Mouse (Mus musculus): ENCODE data around the gene Sprr2h. TPM values are rescaled to one million over a fixed set of nuclear protein-coding genes. Genes with fewer than 3 reads are reported as not detected.
A peak's percentile ranks its signal among the peaks of the same experiment; 100 is the strongest.

Sprr2h gene
- polyA plus RNA-seq (2015; fragmentation: Nextera tagmentation; extraction: Ambion mirVana) = not detected in 2 replicates

DNA sequence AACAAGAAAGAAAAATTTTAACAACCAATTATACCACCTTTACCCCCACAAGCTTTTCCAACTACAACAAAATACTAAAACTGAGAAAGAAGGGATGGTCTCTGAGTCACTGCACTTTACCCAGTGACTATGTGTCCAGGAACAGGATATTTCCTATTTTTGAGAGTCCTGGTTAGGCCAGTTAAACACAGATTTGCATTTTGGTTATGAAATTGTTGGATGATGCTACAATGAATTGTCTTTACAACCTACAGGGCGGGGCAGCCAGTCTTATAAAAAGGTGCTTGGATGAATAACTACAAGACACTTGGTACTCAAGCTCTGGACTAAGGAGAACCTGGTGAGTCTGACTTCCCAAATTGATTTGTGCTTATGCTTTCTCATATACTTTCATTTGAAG, at the start of gene Sprr2h:
TSS of gene Sprr2h (plus strand) at position 301 of the 400 bp plus-strand sequence.
- Histone ChIP-seq H3K4me2 (no peak within 1 kb of the TSS), H3K27me3 (no peaks in the 10 kb centered on the region), H3K4me3 (replicated peaks) (no peak within 1 kb of the TSS), H3K4me1 (no peaks in the 10 kb centered on the region), H3K9ac (no peak within 1 kb of the TSS), H3K36me3 (no peaks in the 10 kb centered on the region), H3K9me3 (replicated peaks) (no peaks in the 10 kb centered on the region), H3K27ac (no peak within 1 kb of the TSS)
- ATAC-seq (replicated peaks; ENCODE audit: low FRiP score) = no peak
- WGBS = 86% methylated on average over 1 of the region's 1 CpGs

DNA sequence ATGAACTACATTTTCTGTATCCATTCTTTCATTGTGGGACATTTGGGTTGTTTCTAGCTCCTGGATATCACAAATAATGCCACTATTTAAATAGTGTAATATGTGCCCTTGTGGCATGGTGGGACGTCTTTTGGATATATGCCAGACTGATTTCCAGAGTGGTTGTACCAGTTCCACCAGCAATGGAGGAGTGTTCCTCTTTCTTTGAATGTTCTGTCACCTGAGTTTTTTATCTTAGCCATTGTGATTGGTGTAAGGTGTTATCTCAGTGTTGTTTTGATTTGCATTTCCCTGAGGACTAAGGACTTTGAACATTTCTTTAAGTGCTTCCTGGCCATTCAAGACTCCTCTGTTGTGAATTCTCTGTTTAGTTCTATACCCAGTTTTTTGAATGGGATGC, 49.2 kb upstream of the Sprr2h start:
- Histone ChIP-seq H3K27ac (no peak overlapping the region), H3K9ac (no peak overlapping the region), H3K9me3 (replicated peaks) (no peaks in the 10 kb centered on the region), H3K4me3 (replicated peaks) (no peak overlapping the region), H3K4me1 (no peaks in the 10 kb centered on the region), H3K4me2 (no peak overlapping the region), H3K27me3 (no peaks in the 10 kb centered on the region), H3K36me3 (no peaks in the 10 kb centered on the region)
- no peak for ATAC-seq (replicated peaks; ENCODE audit: low FRiP score)
- 84% methylated on average over 1 of the region's 1 CpGs for WGBS

DNA sequence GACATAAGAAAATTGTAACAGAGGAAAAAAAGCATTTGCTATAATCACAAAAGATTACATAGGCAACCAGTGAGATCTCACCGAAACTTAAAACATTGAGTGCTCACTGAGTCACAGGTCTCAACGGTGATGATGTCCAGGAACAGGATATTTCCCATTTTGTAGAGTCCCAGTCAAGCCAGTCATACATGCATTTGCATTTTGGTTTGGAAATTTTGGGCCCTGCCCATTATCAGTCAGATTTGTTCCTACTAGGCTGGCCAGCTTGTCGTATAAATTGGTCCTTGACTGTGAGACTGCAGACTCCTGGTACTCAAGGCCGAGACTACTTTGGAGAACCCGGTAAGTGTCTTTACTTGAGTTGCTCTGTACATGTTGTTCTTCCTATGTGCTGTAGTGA, 46.6 kb upstream of the Sprr2h start, which contains the start of gene Sprr2d:
TSS of gene Sprr2d (plus strand) at position 301 of the 400 bp plus-strand sequence.
- H3K4me3 ChIP-seq (replicated peaks) = no peak within 1 kb of the TSS
- no peak within 1 kb of the TSS for H3K27ac ChIP-seq
- H3K4me1 ChIP-seq = no peaks in the 10 kb centered on the region
- no peaks in the 10 kb centered on the region for H3K9me3 ChIP-seq (replicated peaks)
- WGBS = 93% methylated on average over 5 of the region's 5 CpGs
- no peak within 1 kb of the TSS for H3K4me2 ChIP-seq
- ATAC-seq (replicated peaks; ENCODE audit: low FRiP score) = no peak
- H3K9ac ChIP-seq = no peak within 1 kb of the TSS
- H3K27me3 ChIP-seq = no peaks in the 10 kb centered on the region
- no peaks in the 10 kb centered on the region for H3K36me3 ChIP-seq

DNA sequence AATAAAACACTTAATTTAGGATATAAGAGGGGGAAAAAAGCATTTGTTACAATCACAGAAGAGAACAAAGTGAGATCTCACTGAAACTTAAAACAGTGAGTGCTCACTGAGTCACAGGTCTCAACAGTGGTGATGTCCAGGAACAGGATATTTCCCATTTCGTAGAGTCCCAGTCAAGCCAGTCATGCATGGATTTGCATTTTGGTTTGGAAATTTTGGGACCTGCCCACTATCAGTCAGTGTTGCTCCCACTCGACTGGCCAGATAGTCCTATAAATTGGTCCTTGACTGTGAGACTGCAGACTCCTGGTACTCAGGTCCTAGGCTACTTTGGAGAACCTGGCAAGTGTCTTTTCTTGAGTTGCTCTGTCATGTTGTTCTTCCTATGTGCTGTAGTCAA, 33.6 kb upstream of the Sprr2h start, which contains the start of gene Sprr2e:
TSS of gene Sprr2e (plus strand) at position 301 of the 400 bp plus-strand sequence.
- Histone ChIP-seq H3K9me3 (replicated peaks) (no peaks in the 10 kb centered on the region), H3K4me3 (replicated peaks) (no peak within 1 kb of the TSS), H3K4me2 (no peak within 1 kb of the TSS), H3K27me3 (no peaks in the 10 kb centered on the region), H3K36me3 (no peaks in the 10 kb centered on the region), H3K4me1 (no peaks in the 10 kb centered on the region), H3K27ac (no peak within 1 kb of the TSS), H3K9ac (no peak within 1 kb of the TSS)
- no peak for ATAC-seq (replicated peaks; ENCODE audit: low FRiP score)
- 76% methylated on average over 2 of the region's 2 CpGs for WGBS

DNA sequence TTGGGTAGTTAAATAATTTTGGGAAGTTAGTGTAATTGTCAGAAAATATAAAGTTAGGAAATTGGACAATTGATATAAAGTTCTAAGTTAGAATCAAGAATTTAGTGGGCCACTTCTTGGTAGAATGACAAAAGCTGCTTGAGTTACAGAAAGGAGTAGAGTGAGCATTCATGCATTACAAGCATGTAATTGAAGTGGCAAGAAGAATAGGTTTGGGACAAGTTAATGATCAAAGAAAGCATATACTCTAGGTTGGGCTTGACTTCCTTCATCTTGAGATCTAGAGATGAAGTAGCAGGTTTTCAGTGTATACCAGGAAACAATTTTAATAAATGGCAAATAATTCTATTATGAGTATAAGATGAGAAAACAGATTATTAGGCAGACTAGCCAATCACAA, 23.9 kb upstream of the Sprr2h start:
- Histone ChIP-seq H3K27ac (no peak overlapping the region), H3K4me3 (replicated peaks) (no peak overlapping the region), H3K4me2 (no peak overlapping the region), H3K9ac (no peak overlapping the region), H3K4me1 (no peaks in the 10 kb centered on the region), H3K36me3 (no peaks in the 10 kb centered on the region), H3K9me3 (replicated peaks) (peaks cover 6% of the 10 kb centered on the region; the same call in 1 of the 2 replicates), H3K27me3 (no peaks in the 10 kb centered on the region)
- peak; percentile 90 for ATAC-seq (replicated peaks; ENCODE audit: low FRiP score)

DNA sequence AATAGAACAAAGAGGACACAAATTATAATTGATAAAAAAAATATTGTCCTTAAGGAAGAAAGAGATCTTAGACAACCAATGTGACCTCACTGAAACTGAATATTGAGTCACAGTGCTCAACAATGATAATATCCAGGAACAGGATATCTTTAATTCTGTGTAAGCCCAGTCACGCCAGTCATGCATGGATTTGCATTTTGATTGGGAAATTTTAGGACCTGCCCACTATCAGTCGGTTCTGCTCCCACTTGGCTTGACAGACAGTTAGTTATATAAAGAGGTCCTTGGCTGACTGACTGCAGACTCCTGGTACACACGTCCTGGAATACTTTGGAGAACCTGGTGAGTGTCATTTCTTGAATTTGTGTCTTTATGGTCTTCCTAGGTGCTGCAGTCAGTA, 20.6 kb upstream of the Sprr2h start, which contains the start of gene Sprr2f:
TSS of gene Sprr2f (plus strand) at position 301 of the 400 bp plus-strand sequence.
- H3K9me3 ChIP-seq (replicated peaks) = no peaks in the 10 kb centered on the region
- H3K27ac ChIP-seq = no peak within 1 kb of the TSS
- H3K4me2 ChIP-seq = no peak within 1 kb of the TSS
- 62% methylated on average over 3 of the region's 3 CpGs for WGBS
- H3K9ac ChIP-seq = no peak within 1 kb of the TSS
- H3K4me1 ChIP-seq = no peaks in the 10 kb centered on the region
- no peaks in the 10 kb centered on the region for H3K36me3 ChIP-seq
- no peak for ATAC-seq (replicated peaks; ENCODE audit: low FRiP score)
- H3K4me3 ChIP-seq (replicated peaks) = no peak within 1 kb of the TSS
- H3K27me3 ChIP-seq = no peaks in the 10 kb centered on the region

DNA sequence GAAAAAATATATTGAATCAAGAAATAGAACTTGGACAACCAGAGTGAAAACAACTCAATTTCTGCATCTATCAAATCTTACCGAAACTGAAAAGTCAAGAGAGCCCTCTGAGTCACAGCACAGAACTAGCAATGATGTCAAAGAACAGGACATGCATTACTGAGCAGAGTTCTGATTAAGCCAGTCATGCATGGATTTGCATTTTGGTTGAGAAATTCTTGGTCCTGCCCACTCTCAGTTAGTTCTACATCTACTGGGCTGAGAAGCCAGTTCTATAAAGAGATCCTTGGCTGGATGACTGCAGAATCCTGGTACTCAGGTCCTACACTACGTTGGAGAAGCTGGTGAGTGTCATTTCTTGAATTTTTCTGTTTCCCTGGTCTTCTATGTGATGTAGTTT, 11.9 kb upstream of the Sprr2h start:
- no peak for ATAC-seq (replicated peaks; ENCODE audit: low FRiP score)
- H3K27ac ChIP-seq = no peak overlapping the region
- no peaks in the 10 kb centered on the region for H3K4me1 ChIP-seq
- no peak overlapping the region for H3K4me3 ChIP-seq (replicated peaks)
- no peaks in the 10 kb centered on the region for H3K27me3 ChIP-seq
- H3K9me3 ChIP-seq (replicated peaks) = no peaks in the 10 kb centered on the region
- WGBS = 80% methylated on average over 2 of the region's 2 CpGs
- H3K9ac ChIP-seq = no peak overlapping the region
- no peaks in the 10 kb centered on the region for H3K36me3 ChIP-seq
- H3K4me2 ChIP-seq = no peak overlapping the region

DNA sequence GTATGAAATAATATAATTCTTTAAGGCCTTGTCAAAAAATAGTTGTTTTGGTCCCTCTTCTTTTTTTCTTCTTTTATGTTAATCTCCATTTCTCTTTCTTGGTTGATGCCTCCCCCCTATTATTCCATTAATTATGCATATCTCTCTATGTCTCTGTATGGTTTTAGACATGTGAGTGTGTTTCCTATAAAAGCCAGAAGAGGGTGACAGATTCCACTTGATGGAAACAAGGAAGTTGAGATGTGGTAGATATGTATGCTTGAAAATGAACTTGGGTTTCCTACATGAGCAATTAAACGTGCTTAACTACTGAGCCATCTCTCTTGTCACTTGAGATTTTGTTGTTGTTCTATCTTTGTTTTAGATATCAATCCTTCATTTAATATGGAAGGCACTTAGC, 8.8 kb downstream of the Sprr2h start:
- H3K36me3 ChIP-seq = no peaks in the 10 kb centered on the region
- no peaks in the 10 kb centered on the region for H3K9me3 ChIP-seq (replicated peaks)
- ATAC-seq (replicated peaks; ENCODE audit: low FRiP score) = no peak
- H3K4me1 ChIP-seq = no peaks in the 10 kb centered on the region
- no peak overlapping the region for H3K4me2 ChIP-seq
- 45% methylated on average over 1 of the region's 1 CpGs for WGBS
- H3K27me3 ChIP-seq = no peaks in the 10 kb centered on the region
- no peak overlapping the region for H3K27ac ChIP-seq
- no peak overlapping the region for H3K9ac ChIP-seq
- no peak overlapping the region for H3K4me3 ChIP-seq (replicated peaks)

DNA sequence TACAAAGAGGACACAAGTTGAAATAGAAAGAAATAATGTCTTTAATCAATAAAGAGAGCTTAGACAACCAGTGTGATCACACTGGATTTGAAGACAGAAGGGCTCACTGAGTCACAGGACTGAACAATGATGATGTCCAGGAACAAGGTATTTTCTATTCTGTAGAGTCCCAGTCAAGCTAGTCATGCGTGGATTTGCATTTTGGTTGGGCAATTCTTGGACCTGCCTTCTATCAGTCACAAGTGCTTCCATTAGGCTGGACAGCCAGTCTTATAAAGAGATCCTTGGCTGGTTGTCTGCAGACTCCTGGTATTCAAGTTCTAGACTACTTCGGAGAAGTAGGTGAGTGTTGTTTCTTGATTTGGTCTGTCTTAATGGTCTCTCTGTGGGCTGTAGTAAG, 22.2 kb downstream of the Sprr2h start, which contains the start of gene Sprr2i:
TSS of gene Sprr2i (plus strand) at position 301 of the 400 bp plus-strand sequence.
- Histone ChIP-seq H3K4me2 (no peak within 1 kb of the TSS), H3K4me1 (no peaks in the 10 kb centered on the region), H3K9ac (no peak within 1 kb of the TSS), H3K27ac (no peak within 1 kb of the TSS), H3K27me3 (no peaks in the 10 kb centered on the region), H3K9me3 (replicated peaks) (no peaks in the 10 kb centered on the region), H3K4me3 (replicated peaks) (no peak within 1 kb of the TSS), H3K36me3 (no peaks in the 10 kb centered on the region)
- 96% methylated on average over 2 of the region's 2 CpGs for WGBS
- no peak for ATAC-seq (replicated peaks; ENCODE audit: low FRiP score)

DNA sequence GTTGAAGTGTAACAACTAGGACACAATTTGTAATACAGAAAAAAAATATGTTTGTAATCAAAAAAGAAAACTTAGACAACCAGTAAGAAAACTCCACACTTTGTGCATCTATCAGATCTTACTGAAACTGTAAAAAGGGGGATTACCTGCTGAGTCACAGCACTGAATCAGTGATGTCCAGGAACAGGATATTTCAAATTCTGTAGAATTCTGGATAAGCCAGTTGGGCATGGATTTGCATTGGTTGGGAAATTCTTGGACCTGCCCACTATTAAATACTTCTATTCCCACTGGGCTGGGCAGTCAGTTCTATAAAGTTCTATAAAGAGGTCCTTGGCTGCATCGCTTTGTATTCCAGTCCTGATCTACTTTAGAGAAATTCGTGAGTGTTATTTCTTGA, 32.3 kb downstream of the Sprr2h start, which contains the start of gene Sprr2j-ps:
TSS of gene Sprr2j-ps (plus strand) at position 301 of the 400 bp plus-strand sequence.
- no peak for ATAC-seq (replicated peaks; ENCODE audit: low FRiP score)
- H3K9ac ChIP-seq = no peak within 1 kb of the TSS
- H3K36me3 ChIP-seq = no peaks in the 10 kb centered on the region
- no peak within 1 kb of the TSS for H3K4me3 ChIP-seq (replicated peaks)
- H3K4me2 ChIP-seq = no peak within 1 kb of the TSS
- no peaks in the 10 kb centered on the region for H3K27me3 ChIP-seq
- H3K27ac ChIP-seq = no peak within 1 kb of the TSS
- WGBS = 86% methylated on average over 2 of the region's 2 CpGs
- H3K9me3 ChIP-seq (replicated peaks) = no peaks in the 10 kb centered on the region
- no peaks in the 10 kb centered on the region for H3K4me1 ChIP-seq

DNA sequence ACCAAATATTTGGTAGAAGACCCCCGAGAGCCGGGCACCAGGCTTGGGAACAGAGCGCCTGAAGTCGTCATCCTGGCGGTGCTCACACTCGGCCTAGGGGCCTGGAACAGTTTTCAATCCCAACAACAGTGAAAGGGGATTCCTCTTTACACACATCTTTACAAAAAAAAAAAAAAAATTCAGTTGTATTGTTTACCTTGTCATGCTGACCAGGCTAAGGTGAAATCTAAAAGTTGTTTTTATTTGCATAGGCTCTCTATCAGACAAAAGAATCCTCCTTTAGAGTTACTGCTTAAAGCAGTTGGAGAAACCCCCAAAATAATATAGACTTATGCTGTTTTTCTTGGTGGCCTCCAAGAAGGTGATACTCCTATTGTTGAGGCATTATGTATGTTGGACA, 43.8 kb downstream of the Sprr2h start, which contains the start of gene Gm9774:
TSS of gene Gm9774 (minus strand) at position 101 of the 400 bp plus-strand sequence.
- Histone ChIP-seq H3K27me3 (no peaks in the 10 kb centered on the region), H3K4me2 (no peak within 1 kb of the TSS), H3K27ac (no peak within 1 kb of the TSS), H3K9ac (no peak within 1 kb of the TSS), H3K4me3 (replicated peaks) (no peak within 1 kb of the TSS), H3K36me3 (no peaks in the 10 kb centered on the region), H3K4me1 (no peaks in the 10 kb centered on the region), H3K9me3 (replicated peaks) (no peaks in the 10 kb centered on the region)
- 94% methylated on average over 6 of the region's 6 CpGs for WGBS
- no peak for ATAC-seq (replicated peaks; ENCODE audit: low FRiP score)

DNA sequence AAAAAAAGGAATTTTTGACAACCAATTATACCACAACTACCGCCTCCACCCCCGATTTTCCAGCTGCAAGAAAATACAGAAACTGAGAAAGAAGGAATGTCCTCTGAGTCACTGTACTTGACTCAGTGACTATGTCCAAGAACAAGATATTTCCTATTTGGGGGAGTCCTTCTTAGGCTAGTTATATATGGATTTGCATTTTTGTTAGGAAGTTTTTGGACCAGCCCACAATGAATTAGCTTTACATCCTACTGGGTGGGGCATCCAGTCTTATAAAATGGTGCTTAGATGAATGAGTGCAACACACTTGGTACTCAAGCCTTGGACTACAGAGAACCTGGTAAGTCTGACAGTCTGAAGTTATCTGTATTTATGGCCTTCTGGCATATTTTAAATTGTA, 46.8 kb downstream of the Sprr2h start, which contains the start of gene Sprr2k:
TSS of gene Sprr2k (plus strand) at position 301 of the 400 bp plus-strand sequence.
- no peaks in the 10 kb centered on the region for H3K4me1 ChIP-seq
- no peak within 1 kb of the TSS for H3K27ac ChIP-seq

More for the DNA sequence above, 46.8 kb downstream of the Sprr2h start, which contains the start of gene Sprr2k:
- no peak for ATAC-seq (replicated peaks; ENCODE audit: low FRiP score)
- Histone ChIP-seq H3K9ac (no peak within 1 kb of the TSS), H3K9me3 (replicated peaks) (no peaks in the 10 kb centered on the region), H3K36me3 (no peaks in the 10 kb centered on the region), H3K27me3 (no peaks in the 10 kb centered on the region), H3K4me3 (replicated peaks) (no peak within 1 kb of the TSS), H3K4me2 (no peak within 1 kb of the TSS)
- WGBS = 82% methylated on average over 2 of the region's 2 CpGs

All from kidney, embryonic 15.5 days (tissue).